Mouse (Mus musculus): Measurements from ENCODE around the gene March2. TPM values are rescaled to one million over a fixed set of nuclear protein-coding genes. Genes with fewer than 3 reads are reported as not detected.

The March2 gene
- total RNA-seq, 1 experiment from 2014 or later: 62.6 TPM

- ATAC-seq (ENCODE audit: extremely low read depth, insufficient number of reproducible peaks, low FRiP score, poor library complexity, severe bottlenecking): no peak
Measured at GRCm38 (mm10) chr17:33719736-33720378, 1.4 kb upstream of the March2 start.

- no peak for ATAC-seq (ENCODE audit: extremely low read depth, insufficient number of reproducible peaks, low FRiP score, poor library complexity, severe bottlenecking)
Measured at GRCm38 (mm10) chr17:33718944-33719725, 665 bp upstream of the March2 start.

GRCm38 (mm10) chr17:33717982-33718381 is 488 bp downstream of the March2 start:
- ATAC-seq (ENCODE audit: extremely low read depth, insufficient number of reproducible peaks, low FRiP score, poor library complexity, severe bottlenecking): no peak

DNA sequence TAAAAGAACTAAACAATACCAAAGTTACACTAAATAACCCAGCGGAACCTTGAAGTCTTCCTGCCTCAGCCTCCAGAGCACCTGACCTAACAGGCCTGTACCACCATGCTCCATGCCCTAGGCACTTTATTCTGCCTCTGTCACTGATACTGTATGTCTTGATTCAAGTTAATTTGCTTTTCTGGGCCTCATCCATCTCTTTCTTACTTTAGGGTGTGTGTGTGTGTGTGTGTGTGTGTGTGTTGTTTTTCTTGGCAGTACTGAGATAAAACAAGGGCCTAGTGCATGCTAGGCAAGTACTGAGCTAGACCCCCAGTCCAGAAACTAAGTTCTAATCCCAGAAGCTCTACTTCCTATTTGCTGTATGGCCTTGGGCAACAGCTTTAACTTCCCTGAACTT is 1.2 kb downstream of the March2 start:
- no peak for ATAC-seq (ENCODE audit: extremely low read depth, insufficient number of reproducible peaks, low FRiP score, poor library complexity, severe bottlenecking)

DNA sequence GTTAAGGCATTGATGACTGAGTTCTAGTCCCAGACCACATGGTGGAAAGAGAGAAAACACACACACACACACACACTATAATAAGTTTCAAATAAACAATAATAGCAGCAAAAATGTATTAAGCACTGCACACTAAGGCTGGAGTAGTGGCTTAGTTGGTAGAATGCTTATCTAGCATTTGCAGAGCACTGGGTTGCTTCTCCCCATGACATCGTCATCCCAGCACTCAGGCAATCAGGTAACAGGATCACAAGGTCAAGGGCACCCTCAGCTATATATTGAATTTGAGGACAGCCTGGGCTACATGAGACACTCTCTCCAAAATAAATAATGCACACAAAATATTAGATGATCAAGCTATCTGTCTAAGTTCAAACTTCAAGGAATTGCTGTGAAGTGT is 3.7 kb downstream of the March2 start:
- no peak for ATAC-seq (ENCODE audit: extremely low read depth, insufficient number of reproducible peaks, low FRiP score, poor library complexity, severe bottlenecking)

GRCm38 (mm10) chr17:33713271-33713670 is 5.2 kb downstream of the March2 start:
- no peak for ATAC-seq (ENCODE audit: extremely low read depth, insufficient number of reproducible peaks, low FRiP score, poor library complexity, severe bottlenecking)

DNA sequence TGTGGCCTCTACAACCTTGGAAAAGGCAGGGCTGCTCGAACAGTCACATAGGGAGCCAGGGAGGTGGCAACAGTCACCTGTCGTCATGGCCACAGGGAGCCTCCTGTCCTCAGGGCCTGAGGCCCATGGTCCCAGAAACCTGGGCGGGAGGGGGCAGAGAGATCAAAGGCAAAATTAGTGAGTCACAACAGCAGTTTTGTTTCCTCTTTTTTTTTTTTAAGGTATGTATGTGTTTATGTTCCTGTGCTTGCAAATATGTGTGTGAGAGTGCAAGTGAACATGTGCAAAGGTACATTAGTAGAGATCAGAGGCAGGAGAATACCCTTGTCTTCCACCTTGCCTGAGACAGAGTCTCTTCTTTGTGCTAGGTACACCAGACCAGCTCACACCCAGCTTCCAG is 8.6 kb downstream of the March2 start:
- ATAC-seq (ENCODE audit: extremely low read depth, insufficient number of reproducible peaks, low FRiP score, poor library complexity, severe bottlenecking): no peak

GRCm38 (mm10) chr17:33703091-33703490 is 15.4 kb downstream of the March2 start:
- ATAC-seq (ENCODE audit: extremely low read depth, insufficient number of reproducible peaks, low FRiP score, poor library complexity, severe bottlenecking): no peak

GRCm38 (mm10) chr17:33702178-33702577 is 16.3 kb downstream of the March2 start:
- ATAC-seq (ENCODE audit: extremely low read depth, insufficient number of reproducible peaks, low FRiP score, poor library complexity, severe bottlenecking): no peak

GRCm38 (mm10) chr17:33695471-33695870 is 23.0 kb downstream of the March2 start:
- ATAC-seq (ENCODE audit: extremely low read depth, insufficient number of reproducible peaks, low FRiP score, poor library complexity, severe bottlenecking): no peak

DNA sequence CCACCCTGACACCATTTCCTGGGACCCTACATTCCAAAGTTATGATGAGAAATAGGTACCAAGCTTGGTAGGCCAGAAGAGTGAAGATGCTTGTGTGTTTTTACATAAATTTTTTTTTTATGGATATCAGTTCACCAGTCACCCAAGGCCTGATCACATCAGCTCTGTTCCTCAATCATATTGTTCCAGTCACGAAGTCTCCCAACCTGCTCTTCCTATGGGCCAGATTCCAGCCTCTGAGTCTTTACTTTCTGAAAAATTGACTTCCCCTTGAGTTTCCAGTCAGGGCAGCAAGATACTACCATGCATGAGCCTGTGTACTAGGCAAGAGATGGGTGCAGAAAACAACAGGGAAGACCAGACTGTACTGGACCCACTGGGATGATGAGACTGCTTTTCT is 31.7 kb downstream of the March2 start, which contains the start of gene Hnrnpm:
Gene Hnrnpm, minus strand, starts transcription at position 101 of the 400 bp plus-strand sequence.
- ATAC-seq (ENCODE audit: extremely low read depth, insufficient number of reproducible peaks, low FRiP score, poor library complexity, severe bottlenecking): no peak

DNA sequence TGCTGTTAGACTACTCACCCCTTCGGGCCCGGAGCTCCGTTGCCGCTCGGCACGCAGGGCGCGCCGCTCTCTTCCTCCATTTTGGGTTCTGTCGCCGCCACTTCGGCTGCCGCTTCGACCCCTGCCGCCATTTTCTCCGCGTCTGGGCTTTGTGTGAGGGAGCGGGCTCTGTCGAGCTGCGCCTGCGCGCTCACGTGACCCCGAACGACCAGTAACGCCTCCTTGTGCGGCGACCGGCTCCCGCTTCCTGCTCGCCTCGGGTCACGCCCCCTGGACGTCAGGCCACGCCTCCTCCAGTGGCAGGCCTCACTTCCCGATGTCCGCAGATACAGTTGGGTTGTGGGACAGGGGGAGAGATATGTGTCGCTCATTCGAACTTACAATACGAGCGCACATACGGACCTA is 33.2 kb downstream of the March2 start:
- ATAC-seq (ENCODE audit: extremely low read depth, insufficient number of reproducible peaks, low FRiP score, poor library complexity, severe bottlenecking): peak; percentile 95

- peak; percentile 47 for ATAC-seq (ENCODE audit: extremely low read depth, insufficient number of reproducible peaks, low FRiP score, poor library complexity, severe bottlenecking)
Measured at GRCm38 (mm10) chr17:33684671-33685231, 33.7 kb downstream of the March2 start.

- no peak for ATAC-seq (ENCODE audit: extremely low read depth, insufficient number of reproducible peaks, low FRiP score, poor library complexity, severe bottlenecking)
Measured at GRCm38 (mm10) chr17:33681767-33682166, 36.7 kb downstream of the March2 start.

DNA sequence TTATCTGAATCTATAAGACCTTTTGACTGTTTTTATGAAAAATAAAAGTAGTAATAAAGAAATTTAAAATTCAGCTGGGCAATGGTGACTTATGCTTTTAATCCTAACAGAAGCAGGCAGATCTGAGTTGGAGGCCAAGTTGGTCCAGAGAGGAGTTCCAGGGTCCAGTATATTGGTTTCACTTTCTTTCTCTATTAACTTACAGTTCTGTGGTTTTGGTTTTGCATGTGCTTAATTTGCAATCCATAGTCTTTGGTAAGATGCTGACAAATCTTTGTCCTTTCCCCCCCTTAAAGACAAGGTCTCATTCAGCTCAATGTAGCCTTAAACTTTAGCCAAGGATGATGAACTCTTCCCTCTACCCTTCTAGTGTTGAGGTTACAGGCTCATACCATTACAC is 39.7 kb downstream of the March2 start:
- ATAC-seq (ENCODE audit: extremely low read depth, insufficient number of reproducible peaks, low FRiP score, poor library complexity, severe bottlenecking): no peak

- no peak for ATAC-seq (ENCODE audit: extremely low read depth, insufficient number of reproducible peaks, low FRiP score, poor library complexity, severe bottlenecking)
Measured at GRCm38 (mm10) chr17:33676086-33676485, 42.4 kb downstream of the March2 start.

- ATAC-seq (ENCODE audit: extremely low read depth, insufficient number of reproducible peaks, low FRiP score, poor library complexity, severe bottlenecking): no peak
Measured at GRCm38 (mm10) chr17:33675452-33675851, 43.0 kb downstream of the March2 start.

- no peak for ATAC-seq (ENCODE audit: extremely low read depth, insufficient number of reproducible peaks, low FRiP score, poor library complexity, severe bottlenecking)
Measured at GRCm38 (mm10) chr17:33673837-33674236, 44.6 kb downstream of the March2 start.

DNA sequence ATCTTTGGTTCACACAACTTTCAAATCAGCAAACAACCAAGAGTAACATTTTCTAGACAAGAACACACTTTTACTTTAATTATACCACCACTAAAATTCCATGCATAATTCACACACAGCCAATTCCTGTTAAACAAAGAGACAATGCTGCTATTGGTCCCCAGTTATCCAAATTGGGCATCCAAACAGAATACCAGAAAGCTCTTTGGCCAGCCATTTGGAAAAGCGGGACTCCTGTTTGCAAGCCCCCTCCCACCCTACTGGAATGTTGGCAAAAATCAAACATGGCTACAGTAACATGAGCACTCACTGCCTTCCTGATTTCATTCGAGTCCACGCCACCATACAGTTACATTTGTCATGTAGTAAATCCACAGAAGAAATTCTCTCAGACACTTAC is 48.8 kb downstream of the March2 start:
- ATAC-seq (ENCODE audit: extremely low read depth, insufficient number of reproducible peaks, low FRiP score, poor library complexity, severe bottlenecking): no peak

DNA sequence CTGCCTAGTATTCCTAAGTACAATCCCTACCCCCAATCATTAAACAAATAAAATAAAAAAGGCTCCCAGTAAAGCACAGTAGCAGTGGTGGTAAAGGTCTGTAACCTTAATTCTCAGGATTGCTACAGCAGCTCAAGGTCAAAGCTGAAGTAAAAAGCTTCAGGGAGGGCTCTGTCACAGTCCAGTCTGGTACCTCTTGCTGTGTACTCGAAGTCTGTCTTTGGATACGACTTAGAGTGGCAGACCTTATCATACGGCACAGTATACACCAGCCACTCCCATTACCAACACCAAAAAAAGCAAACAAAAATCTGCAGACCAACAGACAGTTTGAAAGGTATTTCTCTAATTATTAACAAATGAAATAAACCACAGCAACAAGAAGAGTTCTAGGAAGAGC is 51.7 kb downstream of the March2 start:
- ATAC-seq (ENCODE audit: extremely low read depth, insufficient number of reproducible peaks, low FRiP score, poor library complexity, severe bottlenecking): no peak

Data from neutrophil, adult 5-6 weeks (primary cell).